Mouse (Mus musculus): ENCODE data around the gene Etl4.

GRCm38 (mm10) chr2:20609203-20609602 lies 699.6 kb downstream of the Etl4 start:
- TF ChIP-seq E2F4 (IDR thresholded peaks at IDR 0.05; ENCODE audit: borderline replicate concordance, low read depth, low read length): no peak
- no peak for TF ChIP-seq UBTF (IDR thresholded peaks at IDR 0.05; ENCODE audit: borderline replicate concordance, insufficient read depth, low read depth, low read length)
- no peak for TF ChIP-seq CTCF (IDR thresholded peaks at IDR 0.05 in 2 of 3, conservative IDR thresholded peaks at IDR 0.05 in 1 of 3; ENCODE audit: control insufficient read depth in 1 of 3, insufficient read depth in 1 of 3, low read depth in 2 of 3, low read length in 3 of 3, poor library complexity in 1 of 3, severe bottlenecking in 1 of 3)
- no peak for TF ChIP-seq KAT2A (conservative IDR thresholded peaks at IDR 0.05; ENCODE audit: low read depth, low read length)
- TF ChIP-seq MAZ (IDR thresholded peaks at IDR 0.05; ENCODE audit: low read depth, low read length): no peak
- no peak for TF ChIP-seq POLR2A (IDR thresholded peaks at IDR 0.05; ENCODE audit: control insufficient read depth in 1 of 2, insufficient read depth in 1 of 2, low read depth in 1 of 2, low read length in 2 of 2, poor library complexity in 1 of 2)
- no peak for TF ChIP-seq MAX (IDR thresholded peaks at IDR 0.05; ENCODE audit: low read length)
- no peak for TF ChIP-seq GABPA (IDR thresholded peaks at IDR 0.05; ENCODE audit: low read depth, low read length)
- no peak for TF ChIP-seq ZKSCAN1 (IDR thresholded peaks at IDR 0.05; ENCODE audit: low read depth, low read length)
- no peak for TF ChIP-seq USF1 (IDR thresholded peaks at IDR 0.05; ENCODE audit: low read depth, low read length)
- TF ChIP-seq EP300 (IDR thresholded peaks at IDR 0.05; ENCODE audit: low read depth in 1 of 2, low read length in 2 of 2): no peak
- no peak for TF ChIP-seq CHD2 (IDR thresholded peaks at IDR 0.05; ENCODE audit: low read length)
